Mouse (Mus musculus): Measurements from ENCODE around the gene Syne4. TPM values are rescaled to one million over a fixed set of nuclear protein-coding genes. Genes with fewer than 3 reads are reported as not detected.
A peak's percentile ranks its signal among the peaks of the same experiment; 100 is the strongest.

Gene Syne4
- polyA plus RNA-seq, 1 experiment from 2014 or later: 13.0 TPM

DNA sequence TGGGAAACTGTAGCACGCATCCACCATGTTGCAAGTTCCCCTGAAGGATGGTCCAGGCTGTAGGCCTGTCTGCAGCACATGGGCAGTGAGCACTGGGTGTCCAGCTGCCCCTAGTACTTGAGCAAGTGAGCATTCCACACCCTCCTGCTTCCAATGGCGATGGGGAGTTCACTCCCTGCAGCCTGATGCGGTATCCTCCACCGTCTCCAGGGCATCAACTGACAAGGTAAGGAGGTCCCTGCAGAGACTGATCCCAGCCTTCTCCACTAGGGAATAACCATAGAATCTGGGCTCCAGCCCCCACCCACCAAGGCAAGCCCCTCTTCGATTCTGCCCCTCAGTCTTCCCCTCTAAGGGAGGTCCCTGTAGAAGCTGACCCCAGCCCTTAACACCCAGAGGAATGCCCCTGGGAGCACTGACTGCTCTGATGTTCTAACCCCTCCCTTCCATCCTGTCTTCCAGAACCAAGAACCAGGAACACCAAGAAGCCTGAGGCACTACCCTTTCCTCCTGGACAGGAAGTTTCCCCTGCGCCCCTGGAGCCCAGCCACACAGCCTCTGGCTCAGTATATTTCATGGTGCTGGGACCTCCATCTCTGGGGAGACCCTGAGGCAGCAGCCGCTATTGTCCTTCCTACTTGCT is 25.4 kb upstream of the Syne4 start:
- Histone ChIP-seq H3K4me1 (ENCODE audit: control insufficient read depth in 2 of 2, insufficient read depth in 2 of 2, low read length in 2 of 2) (peaks cover 6 to 7% of the 10 kb centered on the region in 2 experiments; a peak in 3 of 4 replicates), H3K27ac (replicated peaks in 1 of 2; ENCODE audit: control insufficient read depth in 1 of 2, insufficient read depth in 1 of 2, low read depth in 2 of 2, low read length in 2 of 2) (no peak overlapping the region), H3K27me3 (ENCODE audit: control insufficient read depth, insufficient read depth, low read length) (no peaks in the 10 kb centered on the region; the same call in 1 of the 2 replicates), H3K9me3 (ENCODE audit: control insufficient read depth, low read length) (no peaks in the 10 kb centered on the region), H3K4me2 (ENCODE audit: low read length) (no peak overlapping the region), H3K9ac (ENCODE audit: low read length) (no peak overlapping the region), H3K4me3 (ENCODE audit: control insufficient read depth in 1 of 2, insufficient read depth in 1 of 2, low read depth in 1 of 2, low read length in 2 of 2) (no peak overlapping the region), H3K36me3 (ENCODE audit: control insufficient read depth, insufficient read depth, low read length) (no peaks in the 10 kb centered on the region)
- no peak for ATAC-seq (ENCODE audit: insufficient number of reproducible peaks, insufficient read depth, low FRiP score, low read depth)
- 55% methylated on average over 7 of the region's 7 CpGs for WGBS

DNA sequence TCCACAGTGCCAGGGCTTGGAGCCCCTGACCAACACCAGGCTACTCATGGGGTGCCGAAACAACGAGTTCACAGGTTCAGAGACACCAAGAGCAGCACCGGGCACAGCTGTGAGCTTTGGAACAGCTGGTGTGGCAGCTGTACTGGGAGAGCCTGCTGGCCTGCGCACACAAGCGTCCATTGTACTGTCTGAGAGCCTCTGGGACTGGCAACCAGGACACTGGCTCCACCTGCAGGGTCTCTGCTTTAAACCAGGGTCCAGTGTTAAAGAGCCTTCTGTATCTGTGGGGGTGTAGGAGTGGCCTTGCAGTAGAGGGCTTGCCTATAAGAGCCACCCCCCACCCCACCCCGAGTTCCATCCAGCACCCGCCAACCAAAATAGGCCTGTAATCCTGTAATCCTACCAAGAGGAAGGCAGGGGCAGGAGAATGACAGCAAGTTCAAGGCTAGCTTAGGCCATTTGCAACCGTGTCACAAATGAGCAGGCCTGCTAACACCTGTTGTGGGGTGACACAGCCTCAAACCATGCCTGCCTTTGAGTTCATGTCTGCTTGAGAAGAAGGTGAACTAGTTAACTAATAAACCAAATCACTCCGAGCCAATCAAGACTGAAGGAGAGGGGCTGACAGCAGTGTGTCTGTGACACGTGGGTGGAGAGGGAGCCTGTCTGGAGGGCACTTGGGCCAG is 24.8 kb upstream of the Syne4 start:
- Histone ChIP-seq H3K4me2 (ENCODE audit: low read length) (no peak overlapping the region), H3K36me3 (ENCODE audit: control insufficient read depth, insufficient read depth, low read length) (no peaks in the 10 kb centered on the region), H3K27me3 (ENCODE audit: control insufficient read depth, insufficient read depth, low read length) (no peaks in the 10 kb centered on the region; the same call in 1 of the 2 replicates), H3K9ac (ENCODE audit: low read length) (no peak overlapping the region), H3K4me3 (ENCODE audit: control insufficient read depth in 1 of 2, insufficient read depth in 1 of 2, low read depth in 1 of 2, low read length in 2 of 2) (no peak overlapping the region), H3K27ac (replicated peaks in 1 of 2; ENCODE audit: control insufficient read depth in 1 of 2, insufficient read depth in 1 of 2, low read depth in 2 of 2, low read length in 2 of 2) (no peak overlapping the region), H3K4me1 (ENCODE audit: control insufficient read depth in 2 of 2, insufficient read depth in 2 of 2, low read length in 2 of 2) (peaks cover 6 to 7% of the 10 kb centered on the region in 2 experiments; a peak in 3 of 4 replicates), H3K9me3 (ENCODE audit: control insufficient read depth, low read length) (no peaks in the 10 kb centered on the region)
- 54% methylated on average over 10 of the region's 10 CpGs for WGBS
- ATAC-seq (ENCODE audit: insufficient number of reproducible peaks, insufficient read depth, low FRiP score, low read depth): peak; percentile 56; the same call in 1 of the 2 replicates

DNA sequence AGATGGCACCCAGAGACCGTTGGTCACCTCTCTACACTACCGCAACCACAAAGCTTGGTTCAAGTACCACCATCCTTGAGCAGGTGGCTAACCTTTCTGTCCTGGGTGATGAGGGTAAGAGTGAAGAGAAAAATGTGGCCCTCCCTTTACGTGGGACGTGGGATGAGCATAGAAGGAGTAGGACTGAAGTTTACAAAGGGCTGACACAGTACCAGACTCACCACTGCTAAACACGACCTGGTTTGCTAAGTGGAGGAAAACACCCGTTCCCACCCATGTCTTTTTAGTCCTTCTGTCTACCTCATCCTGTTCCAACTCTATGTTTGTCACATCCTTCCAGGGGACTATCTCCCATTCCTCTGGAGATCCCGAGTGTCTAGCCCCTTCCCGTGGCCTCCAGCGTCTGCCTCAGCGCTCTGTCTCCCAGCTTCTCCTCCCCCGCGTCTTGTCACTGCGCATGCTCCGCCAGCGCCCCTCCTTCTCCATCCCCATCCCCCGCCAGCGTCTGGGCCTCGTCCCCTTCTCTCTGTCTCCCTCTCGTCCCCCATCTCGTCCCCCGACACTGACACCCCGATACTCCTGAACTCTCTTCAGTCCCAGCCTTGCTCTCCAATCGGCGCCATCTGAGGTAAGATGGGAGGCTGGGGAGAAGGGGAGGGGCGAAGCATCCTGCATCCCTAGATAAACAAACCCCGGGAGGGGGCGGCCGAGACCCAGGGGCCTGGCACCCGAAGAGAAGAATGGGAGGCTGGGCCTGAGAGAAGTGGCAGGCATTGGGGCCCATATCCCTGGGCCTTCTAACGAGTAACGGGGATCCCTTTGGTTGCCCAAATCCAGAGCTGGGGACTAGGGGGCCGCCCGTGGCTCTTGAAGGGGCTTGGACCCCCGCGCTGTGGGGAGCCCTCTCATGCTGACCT is 23.1 kb upstream of the Syne4 start, which contains the start of gene Clip3:
Gene Clip3 (plus strand): TSS at position 514 of the 917 bp plus-strand sequence.
- Histone ChIP-seq H3K36me3 (ENCODE audit: control insufficient read depth, insufficient read depth, low read length) (no peaks in the 10 kb centered on the region), H3K27me3 (ENCODE audit: control insufficient read depth, insufficient read depth, low read length) (no peaks in the 10 kb centered on the region; the same call in 1 of the 2 replicates), H3K4me1 (ENCODE audit: control insufficient read depth in 2 of 2, insufficient read depth in 2 of 2, low read length in 2 of 2) (peaks cover 6 to 7% of the 10 kb centered on the region in 2 experiments; a peak in 3 of 4 replicates), H3K9me3 (ENCODE audit: control insufficient read depth, low read length) (no peaks in the 10 kb centered on the region), H3K4me3 (ENCODE audit: control insufficient read depth in 1 of 2, insufficient read depth in 1 of 2, low read depth in 1 of 2, low read length in 2 of 2) (peak within 1 kb of the TSS; percentile 51 to 77), H3K9ac (ENCODE audit: low read length) (peak within 1 kb of the TSS; percentile 69), H3K4me2 (ENCODE audit: low read length) (peak within 1 kb of the TSS; percentile 56), H3K27ac (replicated peaks in 1 of 2; ENCODE audit: control insufficient read depth in 1 of 2, insufficient read depth in 1 of 2, low read depth in 2 of 2, low read length in 2 of 2) (peak within 1 kb of the TSS; percentile 15 to 28; a peak in 2 of 4 replicates)
- no peak for ATAC-seq (ENCODE audit: insufficient number of reproducible peaks, insufficient read depth, low FRiP score, low read depth)
- 7% methylated on average over 35 of the region's 35 CpGs for WGBS

DNA sequence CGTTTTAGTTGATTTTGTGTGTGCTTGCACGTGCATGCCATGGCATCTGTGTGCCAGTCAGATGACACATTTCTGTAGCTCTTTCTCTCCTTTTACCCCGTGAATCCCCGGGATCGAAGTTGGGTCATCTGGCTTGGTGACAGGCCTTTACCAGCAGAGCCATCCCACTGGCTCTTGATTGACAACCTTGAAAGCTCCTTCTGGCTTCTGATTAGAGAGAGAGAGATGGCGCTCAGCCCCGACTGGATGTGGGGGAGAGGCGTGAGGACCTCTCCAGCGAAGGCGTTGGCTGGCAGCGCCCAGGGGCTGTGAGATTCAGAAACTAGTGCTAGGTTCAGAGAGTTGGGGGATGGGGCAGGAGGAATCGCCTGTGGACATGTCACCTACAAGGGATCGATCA is 20.8 kb upstream of the Syne4 start:
- no peak for ATAC-seq (ENCODE audit: insufficient number of reproducible peaks, insufficient read depth, low FRiP score, low read depth)
- WGBS: 54% methylated on average over 13 of the region's 13 CpGs
- H3K27ac ChIP-seq (replicated peaks in 1 of 2; ENCODE audit: control insufficient read depth in 1 of 2, insufficient read depth in 1 of 2, low read depth in 2 of 2, low read length in 2 of 2): no peak overlapping the region
- no peak overlapping the region for H3K4me3 ChIP-seq (ENCODE audit: control insufficient read depth in 1 of 2, insufficient read depth in 1 of 2, low read depth in 1 of 2, low read length in 2 of 2)
- no peaks in the 10 kb centered on the region for H3K9me3 ChIP-seq (ENCODE audit: control insufficient read depth, low read length)
- H3K4me1 ChIP-seq (ENCODE audit: control insufficient read depth in 2 of 2, insufficient read depth in 2 of 2, low read length in 2 of 2): peaks cover 6 to 7% of the 10 kb centered on the region in 2 experiments; a peak in 3 of 4 replicates
- H3K9ac ChIP-seq (ENCODE audit: low read length): no peak overlapping the region
- 0 out of 2 replicates have a peak, but pooled peaks cover 8% of the 10 kb centered on the region for H3K36me3 ChIP-seq (ENCODE audit: control insufficient read depth, insufficient read depth, low read length)
- no peak overlapping the region for H3K4me2 ChIP-seq (ENCODE audit: low read length)
- no peaks in the 10 kb centered on the region; the same call in 1 of the 2 replicates for H3K27me3 ChIP-seq (ENCODE audit: control insufficient read depth, insufficient read depth, low read length)

DNA sequence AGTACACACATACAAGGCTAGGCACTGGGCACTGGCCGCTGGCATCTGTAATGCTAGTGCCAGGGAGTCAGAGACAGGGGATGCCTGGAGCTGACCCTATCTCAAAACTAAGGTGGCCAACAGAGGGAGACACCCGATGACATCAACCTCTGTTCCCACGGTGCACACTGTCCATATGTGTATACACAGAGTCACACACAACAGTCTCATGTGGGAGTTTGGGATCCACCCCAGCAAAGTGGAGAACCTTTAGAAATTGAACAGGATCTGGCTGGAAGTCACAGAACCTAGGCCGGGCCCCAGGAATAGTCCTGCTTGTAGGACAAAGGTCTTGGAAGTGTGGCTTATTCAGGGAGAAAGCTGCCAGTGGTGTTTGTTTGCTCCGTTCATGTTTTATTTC is 20.3 kb upstream of the Syne4 start:
- no peak overlapping the region for H3K4me3 ChIP-seq (ENCODE audit: control insufficient read depth in 1 of 2, insufficient read depth in 1 of 2, low read depth in 1 of 2, low read length in 2 of 2)
- no peaks in the 10 kb centered on the region for H3K9me3 ChIP-seq (ENCODE audit: control insufficient read depth, low read length)
- peaks cover 6 to 7% of the 10 kb centered on the region in 2 experiments; a peak in 3 of 4 replicates for H3K4me1 ChIP-seq (ENCODE audit: control insufficient read depth in 2 of 2, insufficient read depth in 2 of 2, low read length in 2 of 2)
- no peak overlapping the region for H3K27ac ChIP-seq (replicated peaks in 1 of 2; ENCODE audit: control insufficient read depth in 1 of 2, insufficient read depth in 1 of 2, low read depth in 2 of 2, low read length in 2 of 2)
- H3K36me3 ChIP-seq (ENCODE audit: control insufficient read depth, insufficient read depth, low read length): 0 out of 2 replicates have a peak, but pooled peaks cover 8% of the 10 kb centered on the region
- no peak overlapping the region for H3K4me2 ChIP-seq (ENCODE audit: low read length)
- WGBS: 85% methylated on average over 5 of the region's 5 CpGs
- ATAC-seq (ENCODE audit: insufficient number of reproducible peaks, insufficient read depth, low FRiP score, low read depth): no peak
- no peak overlapping the region for H3K9ac ChIP-seq (ENCODE audit: low read length)
- no peaks in the 10 kb centered on the region for H3K27me3 ChIP-seq (ENCODE audit: control insufficient read depth, insufficient read depth, low read length)

DNA sequence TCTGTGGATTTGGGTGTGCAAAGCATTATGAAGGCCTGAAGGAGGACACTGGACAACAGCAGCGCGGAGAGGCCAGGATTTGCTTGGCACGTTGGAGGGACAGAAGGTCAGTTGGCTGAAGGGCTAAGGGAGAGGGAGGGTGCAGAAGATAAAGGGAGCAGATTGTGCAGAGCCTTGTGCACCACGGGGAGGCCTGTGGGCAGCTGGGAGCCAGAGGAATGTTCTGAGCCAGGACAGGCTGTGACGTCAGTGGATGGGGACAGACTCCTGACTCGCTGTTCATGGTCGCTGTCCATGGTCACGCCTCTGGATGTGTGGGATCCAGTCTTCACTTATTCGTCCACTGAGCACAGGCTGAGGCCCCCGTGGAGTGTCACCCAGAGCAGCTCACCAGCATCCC is 19.5 kb upstream of the Syne4 start:
- H3K9me3 ChIP-seq (ENCODE audit: control insufficient read depth, low read length): no peaks in the 10 kb centered on the region
- no peak overlapping the region for H3K4me3 ChIP-seq (ENCODE audit: control insufficient read depth in 1 of 2, insufficient read depth in 1 of 2, low read depth in 1 of 2, low read length in 2 of 2)
- H3K9ac ChIP-seq (ENCODE audit: low read length): no peak overlapping the region
- H3K4me1 ChIP-seq (ENCODE audit: control insufficient read depth in 2 of 2, insufficient read depth in 2 of 2, low read length in 2 of 2): peaks cover 6 to 7% of the 10 kb centered on the region in 2 experiments; a peak in 3 of 4 replicates
- no peak overlapping the region for H3K4me2 ChIP-seq (ENCODE audit: low read length)
- 36% methylated on average over 10 of the region's 10 CpGs for WGBS
- 0 out of 2 replicates have a peak, but pooled peaks cover 8% of the 10 kb centered on the region for H3K36me3 ChIP-seq (ENCODE audit: control insufficient read depth, insufficient read depth, low read length)
- peak; percentile 40; the same call in 1 of the 2 replicates for ATAC-seq (ENCODE audit: insufficient number of reproducible peaks, insufficient read depth, low FRiP score, low read depth)
- H3K27ac ChIP-seq (replicated peaks in 1 of 2; ENCODE audit: control insufficient read depth in 1 of 2, insufficient read depth in 1 of 2, low read depth in 2 of 2, low read length in 2 of 2): no peak overlapping the region
- H3K27me3 ChIP-seq (ENCODE audit: control insufficient read depth, insufficient read depth, low read length): no peaks in the 10 kb centered on the region

DNA sequence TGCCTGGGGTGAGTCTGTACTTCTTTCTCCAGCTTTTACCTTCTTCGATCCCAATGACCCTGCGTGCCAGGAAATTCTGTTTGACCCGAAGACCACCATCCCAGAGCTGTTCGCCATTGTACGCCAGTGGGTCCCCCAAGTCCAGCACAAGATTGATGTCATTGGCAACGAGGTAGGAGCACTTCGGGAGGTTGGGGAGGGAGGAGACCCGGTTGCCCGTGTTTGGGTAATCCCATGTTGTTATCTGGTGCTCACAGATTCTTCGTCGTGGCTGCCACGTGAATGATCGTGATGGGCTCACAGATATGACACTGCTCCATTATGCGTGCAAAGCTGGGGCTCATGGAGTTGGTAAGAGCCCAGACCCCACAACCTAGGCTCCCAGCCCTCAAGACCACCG is 17.8 kb upstream of the Syne4 start:
- no peaks in the 10 kb centered on the region for H3K9me3 ChIP-seq (ENCODE audit: control insufficient read depth, low read length)
- no peaks in the 10 kb centered on the region for H3K27me3 ChIP-seq (ENCODE audit: control insufficient read depth, insufficient read depth, low read length)
- no peak for ATAC-seq (ENCODE audit: insufficient number of reproducible peaks, insufficient read depth, low FRiP score, low read depth)
- 0 out of 2 replicates have a peak, but pooled peaks cover 8% of the 10 kb centered on the region for H3K36me3 ChIP-seq (ENCODE audit: control insufficient read depth, insufficient read depth, low read length)
- peaks cover 0 to 2% of the 10 kb centered on the region in 2 experiments; a peak in 1 of 4 replicates for H3K4me1 ChIP-seq (ENCODE audit: control insufficient read depth in 2 of 2, insufficient read depth in 2 of 2, low read length in 2 of 2)
- WGBS: 89% methylated on average over 15 of the region's 15 CpGs
- H3K4me2 ChIP-seq (ENCODE audit: low read length): no peak overlapping the region
- no peak overlapping the region for H3K4me3 ChIP-seq (ENCODE audit: control insufficient read depth in 1 of 2, insufficient read depth in 1 of 2, low read depth in 1 of 2, low read length in 2 of 2)
- H3K9ac ChIP-seq (ENCODE audit: low read length): no peak overlapping the region
- H3K27ac ChIP-seq (replicated peaks in 1 of 2; ENCODE audit: control insufficient read depth in 1 of 2, insufficient read depth in 1 of 2, low read depth in 2 of 2, low read length in 2 of 2): no peak overlapping the region
